Mouse (Mus musculus): ENCODE measurements around the gene Stradb.
"Not testable (repeated sequence)": the region's sequence is repeated elsewhere in the genome, so short reads cannot be mapped to it uniquely, and the experiment has no call there.

Gene Stradb

GRCm38 (mm10) chr1:58973366-58974221 is at the start of gene Stradb, which contains the start of gene Trak2:
Gene Stradb (plus strand): TSS chr1:58973522.
Gene Trak2 (minus strand): TSS chr1:58973430.
- peak; percentile 98 for DNase-seq (ENCODE audit: low spot score)

- DNase-seq (ENCODE audit: low spot score) = no peak
Measured at GRCm38 (mm10) chr1:58926664-58927063, 46.7 kb upstream of the Stradb start.

- DNase-seq (ENCODE audit: low spot score) = no peak
Measured at GRCm38 (mm10) chr1:58936746-58937605, 36.3 kb upstream of the Stradb start.

- DNase-seq (ENCODE audit: low spot score) = no peak
Measured at GRCm38 (mm10) chr1:58937606-58938099, 35.7 kb upstream of the Stradb start.

GRCm38 (mm10) chr1:58945523-58945922 is 27.8 kb upstream of the Stradb start:
- DNase-seq (ENCODE audit: low spot score) = no peak

- DNase-seq (ENCODE audit: low spot score) = no peak
Measured at GRCm38 (mm10) chr1:58945960-58946670, 27.2 kb upstream of the Stradb start.

GRCm38 (mm10) chr1:58946718-58947117 is 26.6 kb upstream of the Stradb start:
- DNase-seq (ENCODE audit: low spot score) = no peak

GRCm38 (mm10) chr1:58949561-58950106 is 23.7 kb upstream of the Stradb start:
- DNase-seq (ENCODE audit: low spot score) = no peak

- no peak for DNase-seq (ENCODE audit: low spot score)
Measured at GRCm38 (mm10) chr1:58950899-58951648, 22.2 kb upstream of the Stradb start.

GRCm38 (mm10) chr1:58951841-58952240 is 21.5 kb upstream of the Stradb start:
- DNase-seq (ENCODE audit: low spot score) = no peak

GRCm38 (mm10) chr1:58952526-58952925 is 20.8 kb upstream of the Stradb start:
- no peak for DNase-seq (ENCODE audit: low spot score)

GRCm38 (mm10) chr1:58952997-58953396 is 20.3 kb upstream of the Stradb start:
- no peak for DNase-seq (ENCODE audit: low spot score)

GRCm38 (mm10) chr1:58953686-58954434 is 19.5 kb upstream of the Stradb start:
- peak; percentile 38 for DNase-seq (ENCODE audit: low spot score)

- DNase-seq (ENCODE audit: low spot score) = no peak
Measured at GRCm38 (mm10) chr1:58954578-58955410, 18.5 kb upstream of the Stradb start.

- peak; percentile 32 for DNase-seq (ENCODE audit: low spot score)
Measured at GRCm38 (mm10) chr1:58955716-58956115, 17.6 kb upstream of the Stradb start.

- peak; percentile 80 for DNase-seq (ENCODE audit: low spot score)
Measured at GRCm38 (mm10) chr1:58956229-58956628, 17.1 kb upstream of the Stradb start.

GRCm38 (mm10) chr1:58957931-58958330 is 15.4 kb upstream of the Stradb start:
- DNase-seq (ENCODE audit: low spot score) = no peak

GRCm38 (mm10) chr1:58958789-58959526 is 14.4 kb upstream of the Stradb start:
- DNase-seq (ENCODE audit: low spot score) = not testable (repeated sequence)

GRCm38 (mm10) chr1:58959682-58960081 is 13.6 kb upstream of the Stradb start:
- no peak for DNase-seq (ENCODE audit: low spot score)
